Mouse (Mus musculus): ENCODE results near the gene Usp7. TPM values are rescaled to one million over a fixed set of nuclear protein-coding genes. Genes with fewer than 3 reads are reported as not detected.

Gene Usp7
- polyA plus RNA-seq, 1 experiment from 2014 or later, result 31.6 TPM

GRCm38 (mm10) chr16:8728111-8728748 lies 63.9 kb downstream of the Usp7 start:
- H3K36me3 ChIP-seq (replicated peaks), result peaks cover 23% of the 10 kb centered on the region
- no peak for DNase-seq (ENCODE audit: low spot score)
- no peaks in the 10 kb centered on the region for H3K27me3 ChIP-seq (replicated peaks; ENCODE audit: low read depth, poor library complexity, severe bottlenecking)
- peaks cover 21% of the 10 kb centered on the region; the same call in 1 of the 2 replicates for H3K4me1 ChIP-seq
- no peak overlapping the region for H3K27ac ChIP-seq (replicated peaks)
- WGBS, result 87% methylated on average over 5 of the region's 5 CpGs
- H3K4me3 ChIP-seq, result no peak overlapping the region
- no peaks in the 10 kb centered on the region for H3K9me3 ChIP-seq

GRCm38 (mm10) chr16:8725807-8726206 lies 66.3 kb downstream of the Usp7 start:
- Histone ChIP-seq H3K36me3 (replicated peaks) (peaks cover 15% of the 10 kb centered on the region), H3K9me3 (no peaks in the 10 kb centered on the region), H3K4me3 (no peak overlapping the region), H3K27ac (replicated peaks) (no peak overlapping the region), H3K27me3 (replicated peaks; ENCODE audit: low read depth, poor library complexity, severe bottlenecking) (no peaks in the 10 kb centered on the region), H3K4me1 (peaks cover 13% of the 10 kb centered on the region; the same call in 1 of the 2 replicates)
- 90% methylated on average over 2 of the region's 2 CpGs for WGBS
- no peak for DNase-seq (ENCODE audit: low spot score)

GRCm38 (mm10) chr16:8724031-8724430 lies 68.1 kb downstream of the Usp7 start:
- 86% methylated on average over 3 of the region's 3 CpGs for WGBS
- Histone ChIP-seq H3K27me3 (replicated peaks; ENCODE audit: low read depth, poor library complexity, severe bottlenecking) (no peaks in the 10 kb centered on the region), H3K36me3 (replicated peaks) (peaks cover 15% of the 10 kb centered on the region), H3K9me3 (no peaks in the 10 kb centered on the region), H3K4me3 (no peak overlapping the region), H3K27ac (replicated peaks) (no peak overlapping the region), H3K4me1 (no peaks in the 10 kb centered on the region)
- DNase-seq (ENCODE audit: low spot score), result no peak

- 94% methylated on average over 4 of the region's 4 CpGs for WGBS
- H3K27ac ChIP-seq (replicated peaks), result no peak overlapping the region
Observed at GRCm38 (mm10) chr16:8720447-8720846, 71.7 kb downstream of the Usp7 start.

GRCm38 (mm10) chr16:8717744-8718143 lies 74.4 kb downstream of the Usp7 start:
- Histone ChIP-seq H3K27ac (replicated peaks) (no peak overlapping the region), H3K9me3 (no peaks in the 10 kb centered on the region), H3K36me3 (replicated peaks) (peaks cover 41% of the 10 kb centered on the region), H3K4me1 (peaks cover 15% of the 10 kb centered on the region), H3K4me3 (no peak overlapping the region), H3K27me3 (replicated peaks; ENCODE audit: low read depth, poor library complexity, severe bottlenecking) (no peaks in the 10 kb centered on the region)
- WGBS, result 94% methylated on average over 10 of the region's 10 CpGs
- DNase-seq (ENCODE audit: low spot score), result peak; percentile 28

More at GRCm38 (mm10) chr16:8720447-8720846, 71.7 kb downstream of the Usp7 start:
- Histone ChIP-seq H3K36me3 (replicated peaks) (peaks cover 14% of the 10 kb centered on the region), H3K9me3 (no peaks in the 10 kb centered on the region), H3K4me3 (no peak overlapping the region), H3K27me3 (replicated peaks; ENCODE audit: low read depth, poor library complexity, severe bottlenecking) (no peaks in the 10 kb centered on the region), H3K4me1 (peaks cover 12% of the 10 kb centered on the region)
- no peak for DNase-seq (ENCODE audit: low spot score)

GRCm38 (mm10) chr16:8716300-8716699 lies 75.8 kb downstream of the Usp7 start:
- no peak overlapping the region for H3K27ac ChIP-seq (replicated peaks)
- WGBS, result 80% methylated on average over 6 of the region's 6 CpGs
- H3K4me1 ChIP-seq, result peaks cover 15% of the 10 kb centered on the region
- no peaks in the 10 kb centered on the region for H3K27me3 ChIP-seq (replicated peaks; ENCODE audit: low read depth, poor library complexity, severe bottlenecking)
- no peaks in the 10 kb centered on the region for H3K9me3 ChIP-seq
- no peak overlapping the region for H3K4me3 ChIP-seq
- H3K36me3 ChIP-seq (replicated peaks), result peaks cover 55% of the 10 kb centered on the region
- DNase-seq (ENCODE audit: low spot score), result no peak

GRCm38 (mm10) chr16:8715513-8716080 lies 76.5 kb downstream of the Usp7 start:
- no peak for DNase-seq (ENCODE audit: low spot score)
- H3K9me3 ChIP-seq, result no peaks in the 10 kb centered on the region
- no peaks in the 10 kb centered on the region for H3K27me3 ChIP-seq (replicated peaks; ENCODE audit: low read depth, poor library complexity, severe bottlenecking)
- H3K4me1 ChIP-seq, result peaks cover 15% of the 10 kb centered on the region
- no peak overlapping the region for H3K4me3 ChIP-seq
- H3K36me3 ChIP-seq (replicated peaks), result peaks cover 59% of the 10 kb centered on the region
- WGBS, result 80% methylated on average over 10 of the region's 10 CpGs
- no peak overlapping the region for H3K27ac ChIP-seq (replicated peaks)

- Histone ChIP-seq H3K27ac (replicated peaks) (no peak overlapping the region), H3K9me3 (no peaks in the 10 kb centered on the region), H3K4me1 (peaks cover 15% of the 10 kb centered on the region), H3K27me3 (replicated peaks; ENCODE audit: low read depth, poor library complexity, severe bottlenecking) (no peaks in the 10 kb centered on the region), H3K36me3 (replicated peaks) (peaks cover 66% of the 10 kb centered on the region), H3K4me3 (no peak overlapping the region)
- DNase-seq (ENCODE audit: low spot score), result no peak
- 84% methylated on average over 5 of the region's 5 CpGs for WGBS
Observed at GRCm38 (mm10) chr16:8714851-8715250, 77.3 kb downstream of the Usp7 start.

- no peaks in the 10 kb centered on the region for H3K9me3 ChIP-seq
- no peak overlapping the region for H3K27ac ChIP-seq (replicated peaks)
- WGBS, result 87% methylated on average over 9 of the region's 9 CpGs
- no peak overlapping the region for H3K4me3 ChIP-seq
- DNase-seq (ENCODE audit: low spot score), result no peak
- peaks cover 95% of the 10 kb centered on the region for H3K36me3 ChIP-seq (replicated peaks)
- H3K27me3 ChIP-seq (replicated peaks; ENCODE audit: low read depth, poor library complexity, severe bottlenecking), result no peaks in the 10 kb centered on the region
- peaks cover 11% of the 10 kb centered on the region; the same call in 1 of the 2 replicates for H3K4me1 ChIP-seq
Observed at GRCm38 (mm10) chr16:8711998-8712397, 80.1 kb downstream of the Usp7 start.

- Histone ChIP-seq H3K36me3 (replicated peaks) (peaks cover 99% of the 10 kb centered on the region), H3K4me1 (no peaks in the 10 kb centered on the region), H3K27ac (replicated peaks) (no peak overlapping the region), H3K27me3 (replicated peaks; ENCODE audit: low read depth, poor library complexity, severe bottlenecking) (no peaks in the 10 kb centered on the region), H3K9me3 (no peaks in the 10 kb centered on the region), H3K4me3 (no peak overlapping the region)
- no peak for DNase-seq (ENCODE audit: low spot score)
- WGBS, result 97% methylated on average over 3 of the region's 3 CpGs
Observed at GRCm38 (mm10) chr16:8700586-8700985, 91.5 kb downstream of the Usp7 start.

- no peaks in the 10 kb centered on the region for H3K27me3 ChIP-seq (replicated peaks; ENCODE audit: low read depth, poor library complexity, severe bottlenecking)
- H3K9me3 ChIP-seq, result no peaks in the 10 kb centered on the region
- 95% methylated on average over 8 of the region's 8 CpGs for WGBS
- peaks cover 99% of the 10 kb centered on the region for H3K36me3 ChIP-seq (replicated peaks)
- no peaks in the 10 kb centered on the region for H3K4me1 ChIP-seq
- no peak overlapping the region for H3K4me3 ChIP-seq
- DNase-seq (ENCODE audit: low spot score), result no peak
- H3K27ac ChIP-seq (replicated peaks), result no peak overlapping the region
Observed at GRCm38 (mm10) chr16:8699556-8699955, 92.6 kb downstream of the Usp7 start.

- no peaks in the 10 kb centered on the region for H3K4me1 ChIP-seq
- no peaks in the 10 kb centered on the region for H3K27me3 ChIP-seq (replicated peaks; ENCODE audit: low read depth, poor library complexity, severe bottlenecking)
- no peak overlapping the region for H3K27ac ChIP-seq (replicated peaks)
- peaks cover 99% of the 10 kb centered on the region for H3K36me3 ChIP-seq (replicated peaks)
- H3K9me3 ChIP-seq, result no peaks in the 10 kb centered on the region
- no peak overlapping the region for H3K4me3 ChIP-seq
- WGBS, result 90% methylated on average over 7 of the region's 7 CpGs
- no peak for DNase-seq (ENCODE audit: low spot score)
Observed at GRCm38 (mm10) chr16:8691206-8691605, 100.9 kb downstream of the Usp7 start.

GRCm38 (mm10) chr16:8689979-8690656 lies 102.0 kb downstream of the Usp7 start:
- 95% methylated on average over 11 of the region's 11 CpGs for WGBS
- peaks cover 93% of the 10 kb centered on the region for H3K36me3 ChIP-seq (replicated peaks)

More at GRCm38 (mm10) chr16:8689979-8690656, 102.0 kb downstream of the Usp7 start:
- no peak for DNase-seq (ENCODE audit: low spot score)
- Histone ChIP-seq H3K27me3 (replicated peaks; ENCODE audit: low read depth, poor library complexity, severe bottlenecking) (no peaks in the 10 kb centered on the region), H3K4me1 (no peaks in the 10 kb centered on the region), H3K4me3 (no peak overlapping the region), H3K27ac (replicated peaks) (no peak overlapping the region), H3K9me3 (no peaks in the 10 kb centered on the region)

Data from embryonic facial prominence, embryonic 10.5 days (tissue).